In the genomic region with DNA sequence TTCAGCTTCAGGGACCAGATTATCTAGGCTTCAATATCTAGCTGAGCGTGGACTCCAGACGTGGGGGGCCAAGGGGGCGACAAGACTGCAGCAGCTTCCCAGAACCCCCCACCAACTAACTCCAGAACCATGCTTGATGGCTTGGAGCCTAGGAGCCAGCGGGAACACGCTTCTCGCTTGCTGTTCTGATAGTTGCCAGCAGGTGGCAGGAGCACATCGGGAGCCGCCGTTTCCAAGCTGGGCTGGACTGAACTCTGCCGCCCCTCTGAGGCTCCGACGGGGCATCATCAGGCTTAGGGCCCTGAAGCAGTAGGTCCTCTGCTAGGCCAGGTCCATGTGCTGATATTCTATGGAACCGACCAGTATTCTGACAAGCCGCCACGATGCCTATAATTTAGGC, we compare ENCODE assay signal across 8 mouse cellular contexts. TPM values are rescaled to one million over a fixed set of nuclear protein-coding genes. Genes with fewer than 3 reads are reported as not detected.
DNase-seq lines count a peak whose midpoint lies in the region; ATAC-seq lines count a peak whose summit lies in the region.

No protein-coding gene starts in this region.

- no peak overlapping the region for H3K9ac ChIP-seq in hindbrain, embryonic 15.5 days

- no peak overlapping the region for H3K27ac ChIP-seq in hindbrain, embryonic 15.5 days (replicated peaks)

- H3K36me3 ChIP-seq in hindbrain, embryonic 15.5 days = peaks cover 11% of the 10 kb centered on the region; the same call in 1 of the 2 replicates

- no peaks in the 10 kb centered on the region; the same call in 1 of the 2 replicates for H3K4me1 ChIP-seq in hindbrain, embryonic 15.5 days (replicated peaks)

- H3K4me2 ChIP-seq in hindbrain, embryonic 15.5 days = 0 out of 2 replicates have a peak overlapping the region, but pooled peaks have one; percentile 11

- no peak for ATAC-seq in hindbrain, embryonic 15.5 days (ENCODE audit: low FRiP score, low read depth)
- ATAC-seq in megakaryocyte, adult 5-6 weeks (ENCODE audit: poor library complexity, severe bottlenecking) = peak; percentile 74

- no peak overlapping the region for H3K4me3 ChIP-seq in hindbrain, embryonic 15.5 days

- H3K27me3 ChIP-seq in hindbrain, embryonic 15.5 days = no peaks in the 10 kb centered on the region

- no peaks in the 10 kb centered on the region for H3K9me3 ChIP-seq in hindbrain, embryonic 15.5 days

- WGBS in hindbrain, embryonic 15.5 days = 5% methylated on average over 15 of the region's 15 CpGs

- DNase-seq in T-cell, adult 2 months (ENCODE audit: low spot score) = peak; percentile 63
- DNase-seq in cerebellum, postnatal 14 days = peak; percentile 93 to 95
- peak; percentile 81 to 87 for DNase-seq in frontal cortex, postnatal 25 days (ENCODE audit: low spot score in 2 of 2)
- peak; percentile 85 to 91 for DNase-seq in left cerebral cortex, adult 18-20 months (ENCODE audit: low spot score in 2 of 2)
- peak; percentile 86 to 90 for DNase-seq in right cerebral cortex, adult 2 months (ENCODE audit: low spot score in 2 of 2)
- peak; percentile 77 for DNase-seq in urinary bladder, adult 2 months (ENCODE audit: low spot score)

RNA-seq across cellular contexts. Expression of a gene that starts 30.1 kb away (rescaled TPM):
- 123 and 126 TPM in 2 replicates for polyA plus RNA-seq in hindbrain, embryonic 15.5 days (2015; fragmentation: Nextera tagmentation; extraction: Ambion mirVana)
- 10 to 100 TPM; 50.0 to 52.4 TPM for total RNA-seq in left cerebral cortex, adult 18-20 months (2021)
- 21.6 and 23.0 TPM in 2 replicates for total RNA-seq in megakaryocyte, adult 5-6 weeks (2015)
- 18.5 and 23.1 TPM in 2 replicates for total RNA-seq in megakaryocyte, adult 5-6 weeks (2017)
- 90.8 and 107 TPM in 2 replicates for polyA plus RNA-seq in urinary bladder, adult 2 months (2012; rRNA removed)

RNA-seq across cellular contexts. Expression of a gene that starts 43.2 kb away (rescaled TPM):
- 124 and 132 TPM in 2 replicates for polyA plus RNA-seq in hindbrain, embryonic 15.5 days (2015; fragmentation: Nextera tagmentation; extraction: Ambion mirVana)
- total RNA-seq in left cerebral cortex, adult 18-20 months (2021) = 100 to 1,000 TPM; 229 to 237 TPM
- 42.5 and 43.9 TPM in 2 replicates for total RNA-seq in megakaryocyte, adult 5-6 weeks (2015)
- 56.9 and 61.1 TPM in 2 replicates for total RNA-seq in megakaryocyte, adult 5-6 weeks (2017)
- 45.4 and 46.6 TPM in 2 replicates for polyA plus RNA-seq in urinary bladder, adult 2 months (2012; rRNA removed)
